ENCODE assay signal across 8 mouse cellular contexts in the genomic region with DNA sequence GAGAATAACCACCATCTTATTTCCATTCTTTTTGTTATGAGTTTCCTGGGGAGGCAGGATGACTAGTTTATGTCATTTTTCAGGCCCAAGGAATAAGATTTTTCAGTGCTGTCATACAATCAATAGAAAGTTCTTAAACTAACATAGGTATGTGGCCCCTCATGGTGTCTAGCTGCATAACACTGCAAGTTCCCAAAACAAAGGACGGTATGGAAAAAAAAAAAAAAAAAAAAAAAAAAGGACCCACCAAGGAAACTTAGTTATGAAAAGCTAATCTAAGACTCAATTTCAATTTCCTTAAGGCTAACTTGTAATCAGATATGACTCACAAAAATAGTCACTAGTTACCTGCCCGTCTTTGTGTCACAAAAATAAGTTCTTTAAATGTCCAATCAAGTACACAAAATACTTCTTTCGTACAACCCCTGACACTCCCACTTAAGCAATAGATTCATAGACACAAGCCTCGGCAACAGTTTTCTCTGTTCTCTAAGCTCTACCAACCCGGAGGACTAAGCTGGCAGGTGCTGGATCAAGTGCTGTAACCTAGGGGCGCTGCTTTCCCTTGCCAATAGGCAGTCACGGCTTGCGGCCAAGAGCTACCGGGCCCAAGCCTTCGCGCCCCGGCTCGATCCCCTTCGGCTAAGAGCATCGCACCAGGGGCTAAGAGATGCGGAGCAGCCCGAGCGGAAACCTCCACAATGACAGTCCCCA. TPM values are rescaled to one million over a fixed set of nuclear protein-coding genes. Genes with fewer than 3 reads are reported as not detected.
A peak's percentile ranks its signal among the peaks of the same experiment; 100 is the strongest.
DNase-seq lines count a peak whose midpoint lies in the region; ATAC-seq and TF ChIP-seq lines count a peak whose summit lies in the region.

No protein-coding gene starts in this region.

- no peaks in the 10 kb centered on the region for H3K36me3 ChIP-seq in thymus, adult 2 months (ENCODE audit: control insufficient read depth, insufficient read depth, low read length)
- H3K36me3 ChIP-seq in intestine, embryonic 15.5 days = no peaks in the 10 kb centered on the region
- H3K36me3 ChIP-seq in midbrain, postnatal 0 days (ENCODE audit: insufficient read depth, low read length) = no peaks in the 10 kb centered on the region

- peak overlapping the region; percentile 64 for H3K4me3 ChIP-seq in thymus, adult 2 months (ENCODE audit: control insufficient read depth, insufficient read depth, low read length)
- peak overlapping the region; percentile 94 for H3K4me3 ChIP-seq in intestine, embryonic 15.5 days (replicated peaks)
- H3K4me3 ChIP-seq in midbrain, postnatal 0 days (ENCODE audit: low read depth, low read length) = peak overlapping the region; percentile 92

- no peak for TF ChIP-seq POLR2A in thymus, adult 2 months (IDR thresholded peaks at IDR 0.05; ENCODE audit: control insufficient read depth, extremely low read depth, insufficient read depth, low read length, poor library complexity)

- peak overlapping the region; percentile 80 for H3K27ac ChIP-seq in thymus, adult 2 months (ENCODE audit: control insufficient read depth, insufficient read depth, low read length)
- peak overlapping the region; percentile 95 for H3K27ac ChIP-seq in intestine, embryonic 15.5 days
- peak overlapping the region; percentile 98 for H3K27ac ChIP-seq in midbrain, postnatal 0 days (ENCODE audit: low read depth, low read length)

- no peak for DNase-seq in frontal cortex, postnatal 14 days (ENCODE audit: low spot score in 2 of 2)
- DNase-seq in thymus, adult 2 months = no peak
- DNase-seq in thymus, postnatal 25 days = no peak
- DNase-seq in midbrain, postnatal 0 days (ENCODE audit: low spot score) = peak; percentile 61
- no peak for DNase-seq in cerebellum, postnatal 4 days (ENCODE audit: low spot score in 2 of 2)
- DNase-seq in urinary bladder, adult 18-20 months (ENCODE audit: low spot score in 2 of 2) = no peak

- no peaks in the 10 kb centered on the region for H3K27me3 ChIP-seq in thymus, adult 2 months (ENCODE audit: control insufficient read depth, insufficient read depth, low read length)
- H3K27me3 ChIP-seq in intestine, embryonic 15.5 days (replicated peaks) = no peaks in the 10 kb centered on the region
- H3K27me3 ChIP-seq in midbrain, postnatal 0 days (ENCODE audit: insufficient read depth, low read length) = no peaks in the 10 kb centered on the region

- no peaks in the 10 kb centered on the region for H3K4me1 ChIP-seq in thymus, adult 2 months (replicated peaks; ENCODE audit: control insufficient read depth, insufficient read depth, low read length)
- H3K4me1 ChIP-seq in intestine, embryonic 15.5 days (replicated peaks) = no peaks in the 10 kb centered on the region
- no peaks in the 10 kb centered on the region; the same call in 1 of the 2 replicates for H3K4me1 ChIP-seq in midbrain, postnatal 0 days (ENCODE audit: insufficient read depth, low read length)

- H3K4me2 ChIP-seq in intestine, embryonic 15.5 days (replicated peaks) = peak overlapping the region; percentile 62
- peak overlapping the region; percentile 54 for H3K4me2 ChIP-seq in midbrain, postnatal 0 days (ENCODE audit: low read depth, low read length, poor library complexity, severe bottlenecking)

- H3K9me3 ChIP-seq in intestine, embryonic 15.5 days = no peaks in the 10 kb centered on the region
- no peaks in the 10 kb centered on the region for H3K9me3 ChIP-seq in midbrain, postnatal 0 days (ENCODE audit: low read length)

- H3K9ac ChIP-seq in intestine, embryonic 15.5 days = peak overlapping the region; percentile 92
- H3K9ac ChIP-seq in midbrain, postnatal 0 days (replicated peaks; ENCODE audit: low read length, poor library complexity, severe bottlenecking) = peak overlapping the region; percentile 85

- ATAC-seq in frontal cortex, adult (ENCODE audit: low TSS enrichment) = peak; percentile 43
- no peak for ATAC-seq in intestine, embryonic 15.5 days
- ATAC-seq in midbrain, postnatal 0 days (ENCODE audit: low FRiP score) = peak; percentile 69

- WGBS in thymus, adult 2 months = under 1% methylated on average over 18 of the region's 18 CpGs
- 2% methylated on average over 18 of the region's 18 CpGs for WGBS in intestine, embryonic 15.5 days
- 1% methylated on average over 18 of the region's 18 CpGs for WGBS in midbrain, postnatal 0 days

- no peak for TF ChIP-seq CTCF in thymus, adult 2 months (IDR thresholded peaks at IDR 0.05; ENCODE audit: borderline replicate concordance, control insufficient read depth, extremely low read depth, insufficient read depth, low read length, poor library complexity)
- no peak; the same call in 1 of the 2 replicates for TF ChIP-seq CTCF in midbrain, postnatal 0 days (IDR thresholded peaks at IDR 0.05)

RNA-seq across cellular contexts. Expression of gene Gosr2, which starts 0.7 kb away (rescaled TPM):
- 99.8 and 101 TPM in 2 replicates for polyA plus RNA-seq in thymus, adult 2 months (2012; rRNA removed)
- polyA plus RNA-seq in intestine, embryonic 15.5 days (2015; fragmentation: Nextera tagmentation; extraction: Ambion mirVana) = 65.3 and 70.7 TPM in 2 replicates
- total RNA-seq in midbrain, postnatal 0 days (2014; rRNA removed) = 78.4 and 104 TPM in 2 replicates
- polyA plus RNA-seq in midbrain, postnatal 0 days (2015; fragmentation: Nextera tagmentation; extraction: Ambion mirVana) = 88.2 and 93.6 TPM in 2 replicates

RNA-seq across cellular contexts. Expression of gene Rprml, which starts 47.6 kb away (rescaled TPM):
- 0.09 TPM in 1 of 2 replicates, not detected in the other for polyA plus RNA-seq in thymus, adult 2 months (2012; rRNA removed)
- polyA plus RNA-seq in intestine, embryonic 15.5 days (2015; fragmentation: Nextera tagmentation; extraction: Ambion mirVana) = 0.44 and 0.52 TPM in 2 replicates
- total RNA-seq in midbrain, postnatal 0 days (2014; rRNA removed) = 10.6 and 11.8 TPM in 2 replicates
- 4.1 and 5.5 TPM in 2 replicates for polyA plus RNA-seq in midbrain, postnatal 0 days (2015; fragmentation: Nextera tagmentation; extraction: Ambion mirVana)

RNA-seq across cellular contexts. Expression of gene Wnt9b, which starts 52.6 kb away (rescaled TPM):
- polyA plus RNA-seq in thymus, adult 2 months (2012; rRNA removed) = 0.13 and 0.15 TPM in 2 replicates
- polyA plus RNA-seq in intestine, embryonic 15.5 days (2015; fragmentation: Nextera tagmentation; extraction: Ambion mirVana) = 0.04 and 0.08 TPM in 2 replicates
- 2.6 and 3.2 TPM in 2 replicates for total RNA-seq in midbrain, postnatal 0 days (2014; rRNA removed)
- 1.2 and 1.3 TPM in 2 replicates for polyA plus RNA-seq in midbrain, postnatal 0 days (2015; fragmentation: Nextera tagmentation; extraction: Ambion mirVana)

RNA-seq across cellular contexts. Expression of gene Lyzl6, which starts 58.3 kb away (rescaled TPM):
- polyA plus RNA-seq in thymus, adult 2 months (2012; rRNA removed) = not detected in 2 replicates
- polyA plus RNA-seq in intestine, embryonic 15.5 days (2015; fragmentation: Nextera tagmentation; extraction: Ambion mirVana) = not detected in 2 replicates
- not detected in 2 replicates for total RNA-seq in midbrain, postnatal 0 days (2014; rRNA removed)
- polyA plus RNA-seq in midbrain, postnatal 0 days (2015; fragmentation: Nextera tagmentation; extraction: Ambion mirVana) = not detected in 2 replicates
